Mouse (Mus musculus) small intestine, adult 2 months (tissue): ENCODE results near the gene Gm44502.

ENCODE experiments used
- CTCF ChIP-seq: fragments of 200-500 bp; IDR thresholded peaks from 2 replicates; pipeline ENCODE4 v1.5.1; 2012; ENCODE audit warnings: low read depth, mild to moderate bottlenecking, control low read depth, inconsistent platforms, low read length, moderate library complexity, mixed read lengths; ENCODE audit not compliant: insufficient replicate concordance, insufficient read length; ENCODE audit errors: extremely low read depth
- POLR2A ChIP-seq: fragments of 200-500 bp; IDR thresholded peaks from 2 replicates; pipeline ENCODE4 v1.6.1; 2012; ENCODE audit warnings: low read depth, mild to moderate bottlenecking, control low read depth, inconsistent platforms, low read length, moderate library complexity

DNA sequence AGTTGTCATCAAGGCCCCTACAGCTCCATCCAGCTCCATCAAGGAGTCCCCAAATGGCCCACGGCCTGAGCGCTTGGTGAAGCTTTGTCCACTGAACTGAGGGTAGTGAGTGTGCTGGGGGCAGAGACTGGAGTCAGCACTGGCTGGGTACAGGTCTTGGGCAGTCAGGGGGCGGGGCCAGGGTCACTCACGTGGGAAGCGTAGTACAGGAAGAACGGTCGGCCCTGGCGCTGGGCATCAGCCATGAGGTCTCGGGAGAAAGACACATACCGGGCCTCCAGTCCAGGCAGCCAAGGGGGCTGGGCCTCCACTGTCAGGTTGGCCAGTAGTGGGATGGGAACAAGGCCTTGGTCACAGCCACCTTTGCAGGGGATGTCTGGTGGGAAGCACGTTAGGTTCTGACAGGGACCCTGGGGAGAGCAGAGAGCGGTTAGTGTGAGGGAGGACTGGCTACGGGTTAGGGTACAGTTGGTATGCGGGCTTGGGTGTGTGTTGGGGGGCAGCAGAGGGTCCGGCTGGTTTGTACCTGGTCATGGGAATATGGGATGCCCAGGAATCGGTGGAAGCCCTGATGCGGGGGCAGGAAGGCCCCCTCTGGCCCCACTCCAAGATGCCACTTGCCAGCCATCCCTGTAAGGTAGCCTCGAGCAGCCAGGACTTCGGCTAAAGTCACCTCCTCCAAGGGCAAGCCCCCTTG is 45.2 kb upstream of the Gm44502 start:
- TF ChIP-seq POLR2A (no peak), CTCF (no peak)
